Mouse (Mus musculus) heart, adult 2 months (tissue): ENCODE results near the gene Stip1.

Experiments used
- CTCF ChIP-seq: fragments of 200-600 bp; IDR thresholded peaks from 2 replicates; pipeline ENCODE4 v1.8.1; 2022; ENCODE audit warnings: antibody characterized with exemption, mild to moderate bottlenecking, moderate library complexity
- EP300 ChIP-seq: fragments of 200-500 bp; IDR thresholded peaks from 2 replicates; pipeline ENCODE4 v1.6.1; 2011; ENCODE audit warnings: low read depth, low read length, control low read depth; ENCODE audit not compliant: insufficient read depth
- POLR2A ChIP-seq: fragments of 200-500 bp; IDR thresholded peaks from 2 replicates; pipeline ENCODE4 v1.6.1; 2011; ENCODE audit warnings: mild to moderate bottlenecking, low read depth, low read length, control low read depth; ENCODE audit not compliant: insufficient read depth

DNA sequence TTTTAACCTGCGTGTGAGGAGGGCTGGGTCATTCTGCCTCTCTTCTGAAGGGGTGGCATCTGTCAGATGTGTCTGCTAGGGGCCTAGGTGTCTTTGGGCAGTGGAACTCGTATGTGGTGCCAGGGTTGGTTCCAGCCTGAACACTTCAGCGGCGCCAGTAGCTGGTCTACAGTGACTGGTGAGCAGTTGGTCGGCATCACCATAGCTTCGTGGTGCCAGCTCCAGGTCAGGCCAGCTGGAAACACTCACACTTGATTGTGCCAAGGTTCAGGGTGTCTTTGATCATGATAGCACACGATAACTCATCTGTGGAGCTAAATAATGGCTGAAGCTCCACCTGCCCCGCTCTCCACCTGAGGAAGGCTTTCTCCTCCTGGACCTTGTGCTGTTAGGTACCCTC, 23.1 kb upstream of the Stip1 start:
- TF ChIP-seq CTCF (no peak), POLR2A (no peak), EP300 (no peak)
